Mouse (Mus musculus) bone marrow, adult 2 months (tissue): Measurements from ENCODE around the gene Znhit1. TPM values are rescaled to one million over a fixed set of nuclear protein-coding genes. Genes with fewer than 3 reads are reported as not detected.
"Not testable (repeated sequence)": the region's sequence is repeated elsewhere in the genome, so short reads cannot be mapped to it uniquely, and the experiment has no call there.

Source experiments
- H3K27ac ChIP-seq: fragments of 200-500 bp; 2 replicates; pipeline ENCODE4 v1.5.1; 2012; ENCODE audit warnings: low read depth, mild to moderate bottlenecking, control low read depth, inconsistent platforms, low read length; ENCODE audit not compliant: control insufficient read depth, poor library complexity, insufficient read depth
- H3K4me1 ChIP-seq: fragments of 200-500 bp; 2 replicates; pipeline ENCODE4 v1.6.1; 2011; ENCODE audit warnings: low read length; ENCODE audit not compliant: control insufficient read depth, insufficient read depth
- H3K4me3 ChIP-seq: fragments of 200-500 bp; replicated peaks from 2 replicates; pipeline ENCODE3; 2011; ENCODE audit warnings: mild to moderate bottlenecking, low read depth, low read length, control low read depth; ENCODE audit not compliant: control insufficient read depth
- CTCF ChIP-seq: fragments of 200-500 bp; IDR thresholded peaks from 2 replicates; pipeline ENCODE4 v1.5.1; 2011; ENCODE audit warnings: low read length, control low read depth; ENCODE audit not compliant: control insufficient read depth, insufficient read depth
- POLR2A ChIP-seq: fragments of 200-500 bp; IDR thresholded peaks from 2 replicates; pipeline ENCODE4 v1.6.1; 2011; ENCODE audit warnings: low read depth, mild to moderate bottlenecking, control low read depth, low read length, borderline replicate concordance; ENCODE audit not compliant: control insufficient read depth
- WGBS: fragments of 180-500 bp; shearing (Covaris S2); methylation state at CpG from one replicate; pipeline ENCODE4 v1.1.7; 2018; 5-methylcytosine and 5-hydroxymethylcytosine counted together
- polyA plus RNA-seq: library from polyadenylated mRNA; stranded (reverse); fragments of >200 nt; gene quantifications from 2 replicates; pipeline ENCODE4 v1.2.4, GENCODE M21; 2011; ENCODE audit warnings: low replicate concordance; ENCODE audit not compliant: missing spikeins, insufficient read depth, insufficient read length

Gene Znhit1
- polyA plus RNA-seq, 1 experiment, result 134 TPM

GRCm38 (mm10) chr5:136943382-136943781 lies 44.4 kb downstream of the Znhit1 start:
- 80% methylated on average over 2 of the region's 2 CpGs for WGBS
- Histone ChIP-seq H3K4me1 (no peaks in the 10 kb centered on the region), H3K4me3 (no peak overlapping the region), H3K27ac (no peak overlapping the region)
- no peak for TF ChIP-seq CTCF
- TF ChIP-seq POLR2A, result no peak

- no peak overlapping the region for H3K27ac ChIP-seq
- WGBS, result 70% methylated on average over 3 of the region's 3 CpGs
- TF ChIP-seq CTCF (no peak), POLR2A (no peak)
- no peaks in the 10 kb centered on the region for H3K4me1 ChIP-seq
- H3K4me3 ChIP-seq, result no peak overlapping the region
Observed at GRCm38 (mm10) chr5:136942781-136943180, 45.0 kb downstream of the Znhit1 start.

GRCm38 (mm10) chr5:136940845-136941560 lies 46.8 kb downstream of the Znhit1 start:
- Histone ChIP-seq H3K4me3 (no peak overlapping the region), H3K27ac (no peak overlapping the region), H3K4me1 (no peaks in the 10 kb centered on the region)
- WGBS, result 83% methylated on average over 12 of the region's 12 CpGs
- no peak for TF ChIP-seq POLR2A
- no peak for TF ChIP-seq CTCF

DNA sequence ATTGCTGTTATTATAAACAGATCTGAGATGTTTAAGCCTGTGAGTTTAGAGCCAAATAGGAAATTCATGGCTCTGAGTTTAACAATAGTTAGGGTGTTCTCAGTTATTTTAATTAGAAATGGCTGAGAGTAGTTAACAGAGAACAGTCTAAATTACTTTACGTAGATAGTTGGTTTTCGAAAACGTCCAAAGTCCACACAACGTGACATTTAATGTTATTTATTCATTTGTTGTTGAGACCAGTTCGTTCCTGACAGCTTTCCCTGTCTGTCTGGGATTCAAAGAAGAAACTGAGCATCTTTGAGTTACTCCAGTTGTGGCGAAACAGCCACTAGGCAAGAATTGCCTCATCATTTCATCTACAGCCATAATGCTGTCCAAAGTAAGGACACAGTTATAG lies 47.8 kb downstream of the Znhit1 start:
- H3K27ac ChIP-seq, H3K4me3 ChIP-seq, H3K4me1 ChIP-seq: not testable (repeated sequence)
- 77% methylated on average over 6 of the region's 6 CpGs for WGBS

GRCm38 (mm10) chr5:136939284-136939683 lies 48.5 kb downstream of the Znhit1 start:
- H3K27ac ChIP-seq, result no peak overlapping the region
- 73% methylated on average over 7 of the region's 7 CpGs for WGBS
- H3K4me1 ChIP-seq, result no peaks in the 10 kb centered on the region
- no peak overlapping the region for H3K4me3 ChIP-seq
- TF ChIP-seq POLR2A (no peak), CTCF (peak; percentile 65)

DNA sequence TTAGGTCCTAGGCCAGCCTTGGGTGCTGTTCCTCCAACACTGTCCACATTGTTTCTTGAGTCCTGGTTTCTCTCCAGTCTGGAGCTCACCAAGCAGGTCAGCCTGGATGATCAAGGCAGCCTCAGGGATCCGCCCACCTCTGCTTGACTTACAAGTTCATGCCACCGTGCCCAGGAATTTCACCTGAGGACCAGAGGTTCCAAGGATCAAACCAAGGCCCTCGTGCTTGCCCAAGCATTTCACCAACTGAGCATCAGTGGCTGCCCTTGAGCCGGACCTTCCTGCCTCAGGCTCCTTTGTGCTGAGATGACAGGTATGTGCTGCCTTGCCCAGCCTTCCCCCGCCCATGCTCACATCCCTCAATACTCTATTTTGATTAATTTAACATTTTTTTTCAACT lies 50.2 kb downstream of the Znhit1 start:
- TF ChIP-seq POLR2A, result no peak
- no peak for TF ChIP-seq CTCF
- Histone ChIP-seq H3K4me1 (no peaks in the 10 kb centered on the region), H3K27ac (no peak overlapping the region), H3K4me3 (no peak overlapping the region)
- 80% methylated on average over 5 of the region's 5 CpGs for WGBS

- Histone ChIP-seq H3K4me1 (no peaks in the 10 kb centered on the region), H3K4me3 (no peak overlapping the region), H3K27ac (no peak overlapping the region)
- TF ChIP-seq CTCF (no peak), POLR2A (no peak)
- 87% methylated on average over 6 of the region's 6 CpGs for WGBS
Observed at GRCm38 (mm10) chr5:136936750-136937149, 51.1 kb downstream of the Znhit1 start.

DNA sequence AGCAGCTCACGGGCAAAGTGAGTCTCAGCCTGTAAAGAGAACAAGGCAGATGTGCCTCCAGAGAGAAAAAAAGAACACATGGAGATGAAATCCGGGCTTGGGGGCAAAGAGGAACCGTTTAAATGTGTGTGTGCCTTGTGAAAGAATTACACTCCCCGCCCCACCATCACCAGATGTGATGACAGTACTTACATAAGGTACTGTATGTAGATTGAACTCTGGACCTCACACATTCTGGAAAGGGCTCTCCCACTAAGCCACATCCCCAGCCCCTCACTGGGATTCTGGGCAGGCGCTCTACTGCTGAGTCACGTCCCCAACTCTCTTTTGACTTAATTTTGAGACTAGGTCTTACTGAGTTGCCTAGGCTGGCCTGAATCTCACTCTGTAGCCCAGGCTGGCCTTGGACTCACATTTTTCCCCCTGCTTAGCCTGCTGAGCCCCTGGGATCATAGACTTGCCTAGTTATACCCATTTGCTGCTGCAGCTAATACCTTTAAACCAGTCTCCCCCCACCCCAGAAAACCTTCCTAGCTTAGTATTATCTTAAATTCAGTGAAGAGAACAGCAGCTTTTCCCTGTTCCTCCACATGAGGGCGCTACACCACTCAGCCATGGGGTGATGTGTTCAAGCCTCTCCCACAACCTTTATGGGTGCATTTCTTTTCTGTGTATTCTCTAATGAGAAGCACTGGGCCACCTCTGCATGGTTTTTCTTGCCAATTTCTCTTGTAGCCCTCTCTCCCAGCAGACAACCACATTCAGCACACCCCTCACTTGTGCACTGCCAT lies 51.7 kb downstream of the Znhit1 start:
- Histone ChIP-seq H3K4me1 (no peaks in the 10 kb centered on the region), H3K4me3 (no peak overlapping the region), H3K27ac (no peak overlapping the region)
- TF ChIP-seq CTCF, result peak; percentile 55
- no peak for TF ChIP-seq POLR2A
- 47% methylated on average over 7 of the region's 7 CpGs for WGBS

GRCm38 (mm10) chr5:136933930-136934329 lies 53.9 kb downstream of the Znhit1 start:
- WGBS, result 93% methylated on average over 6 of the region's 6 CpGs

More at GRCm38 (mm10) chr5:136933930-136934329, 53.9 kb downstream of the Znhit1 start:
- Histone ChIP-seq H3K27ac (no peak overlapping the region), H3K4me3 (no peak overlapping the region), H3K4me1 (no peaks in the 10 kb centered on the region)
- TF ChIP-seq POLR2A (no peak), CTCF (no peak)
